Mouse (Mus musculus) ES-E14 (cell line): ENCODE measurements at regions not wholly inside any gene's neighbourhood (a gene's known extent, or its start where the extent isn't known, plus 50 kb on each side); places are given as distances from the start of the nearest gene placed in this dataset.
"Not testable (repeated sequence)": the region's sequence is repeated elsewhere in the genome, so short reads cannot be mapped to it uniquely, and the experiment has no call there.

Experiments used
- HCFC1 ChIP-seq: IDR thresholded peaks from 2 replicates; pipeline ENCODE4 v1.6.1; 2012; ENCODE audit warnings: low read length, inconsistent platforms, borderline replicate concordance; ENCODE audit not compliant: insufficient read depth
- MAFK ChIP-seq: IDR thresholded peaks from 2 replicates; pipeline ENCODE4 v1.6.1; 2014; ENCODE audit warnings: mild to moderate bottlenecking, low read depth, low read length, inconsistent platforms; ENCODE audit not compliant: insufficient read depth
- ZC3H11A ChIP-seq: IDR thresholded peaks from 2 replicates; pipeline ENCODE4 v1.6.1; 2012; ENCODE audit warnings: low read depth, mild to moderate bottlenecking, inconsistent platforms, low read length, borderline replicate concordance

DNA sequence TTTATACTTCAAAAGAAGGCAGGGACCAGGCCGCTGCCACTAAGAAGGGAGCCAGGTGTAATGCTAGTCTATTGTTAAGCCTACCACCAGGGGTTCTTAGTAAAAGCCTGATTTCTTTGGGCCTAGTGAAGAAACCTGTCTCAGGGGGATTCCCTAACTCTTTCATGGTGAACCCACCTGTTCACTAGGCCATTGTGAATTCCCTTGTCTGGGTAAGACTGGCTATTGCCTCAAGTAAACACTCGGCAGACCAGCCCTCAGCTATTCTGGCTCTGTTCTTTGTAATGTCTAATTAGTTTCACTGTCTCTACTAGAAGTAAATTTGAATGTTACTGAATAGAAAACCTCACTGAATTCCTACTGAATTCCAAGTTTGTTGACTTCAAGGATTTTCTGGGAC is 1184.9 kb upstream of the 1700008P02Rik start:
- not testable (repeated sequence) for TF ChIP-seq MAFK, ZC3H11A, HCFC1
